Mouse (Mus musculus) heart, embryonic 11.5 days (tissue): ENCODE measurements around the gene Lrch3. TPM values are rescaled to one million over a fixed set of nuclear protein-coding genes. Genes with fewer than 3 reads are reported as not detected.

Experiments
- ATAC-seq: fragments of 200-750 bp; cut with Nextera tagmentation; replicated peaks from 2 replicates; pipeline ENCODE4 v1.8.0; 2017; ENCODE audit warnings: moderate library complexity; ENCODE audit not compliant: insufficient number of reproducible peaks, low FRiP score, low TSS enrichment
- H3K27ac ChIP-seq: fragments of 300-500 bp; sonication (generic); 2 replicates; pipeline ENCODE4 v1.5.1; 2014; ENCODE audit warnings: mild to moderate bottlenecking, low read depth, low read length
- H3K27me3 ChIP-seq: fragments of 300-500 bp; sonication (generic); 2 replicates; pipeline ENCODE4 v1.6.1; 2014; ENCODE audit warnings: mild to moderate bottlenecking, low read length, mixed read lengths; ENCODE audit not compliant: control insufficient read depth, insufficient read depth
- H3K36me3 ChIP-seq: fragments of 300-500 bp; sonication (generic); 2 replicates; pipeline ENCODE4 v1.6.1; 2014; ENCODE audit warnings: mild to moderate bottlenecking, low read length, moderate library complexity, mixed read lengths; ENCODE audit not compliant: control insufficient read depth, insufficient read depth
- H3K4me1 ChIP-seq: fragments of 300-500 bp; sonication (generic); 2 replicates; pipeline ENCODE4 v1.6.1; 2014; ENCODE audit warnings: low read length; ENCODE audit not compliant: control insufficient read depth, insufficient read depth
- H3K4me2 ChIP-seq: fragments of 300-500 bp; sonication (generic); 2 replicates; pipeline ENCODE4 v1.6.1; 2014; ENCODE audit warnings: mild to moderate bottlenecking, moderate library complexity
- H3K4me3 ChIP-seq: fragments of 300-500 bp; sonication (generic); 2 replicates; pipeline ENCODE4 v1.5.1; 2014; ENCODE audit warnings: low read depth, low read length
- H3K9ac ChIP-seq: fragments of 300-500 bp; sonication (generic); 2 replicates; pipeline ENCODE4 v1.6.1; 2014; ENCODE audit warnings: mild to moderate bottlenecking, low read depth, low read length, moderate library complexity
- H3K9me3 ChIP-seq: fragments of 300-500 bp; sonication (generic); replicated peaks from 2 replicates; pipeline ENCODE4 v1.6.1; 2016; ENCODE audit warnings: low read length; ENCODE audit not compliant: control insufficient read depth
- WGBS: fragments of 180-500 bp; shearing (Covaris S2); extraction: QIAGEN DNeasy Blood & Tissue Kit; methylation state at CpG from one replicate; pipeline ENCODE4 v1.1.7; 2014; ENCODE audit not compliant: insufficient replicate concordance; 5-methylcytosine and 5-hydroxymethylcytosine counted together
- polyA plus RNA-seq: library from polyadenylated mRNA; unstranded; fragments of >200 nt; fragmentation: Nextera tagmentation; extraction: Ambion mirVana; gene quantifications from 2 replicates; pipeline ENCODE4 v1.2.1, GENCODE M21; 2014

Gene Lrch3
- polyA plus RNA-seq, 1 experiment from 2014 or later = 25.3 TPM

DNA sequence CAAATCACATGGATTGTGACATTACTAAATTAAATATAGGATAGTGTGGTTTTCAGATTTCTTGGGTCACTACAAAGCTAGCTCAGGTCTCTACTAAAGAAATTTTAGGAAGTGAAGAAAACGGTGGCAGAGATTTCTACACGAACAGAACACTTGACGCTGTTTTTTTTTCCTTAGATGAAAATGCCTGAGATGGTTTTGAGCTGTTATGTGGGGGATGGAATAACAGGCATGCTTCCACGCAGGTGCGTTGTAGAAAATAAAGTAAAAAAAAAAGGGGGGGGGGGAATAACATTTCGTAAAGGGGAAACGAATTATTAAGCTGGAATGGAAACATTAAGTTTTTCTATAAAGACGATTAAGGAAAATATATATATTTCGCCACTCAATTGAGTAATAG is 37.1 kb upstream of the Lrch3 start:
- peak overlapping the region; percentile 94 for H3K9ac ChIP-seq
- H3K4me2 ChIP-seq = peak overlapping the region; percentile 74
- WGBS = 23% methylated on average over 9 of the region's 9 CpGs
- ATAC-seq = no peak
- no peaks in the 10 kb centered on the region for H3K27me3 ChIP-seq
- H3K27ac ChIP-seq = no peak overlapping the region
- H3K36me3 ChIP-seq = no peaks in the 10 kb centered on the region
- H3K9me3 ChIP-seq = no peaks in the 10 kb centered on the region
- H3K4me3 ChIP-seq = peak overlapping the region; percentile 96
- H3K4me1 ChIP-seq = peaks cover 15% of the 10 kb centered on the region

DNA sequence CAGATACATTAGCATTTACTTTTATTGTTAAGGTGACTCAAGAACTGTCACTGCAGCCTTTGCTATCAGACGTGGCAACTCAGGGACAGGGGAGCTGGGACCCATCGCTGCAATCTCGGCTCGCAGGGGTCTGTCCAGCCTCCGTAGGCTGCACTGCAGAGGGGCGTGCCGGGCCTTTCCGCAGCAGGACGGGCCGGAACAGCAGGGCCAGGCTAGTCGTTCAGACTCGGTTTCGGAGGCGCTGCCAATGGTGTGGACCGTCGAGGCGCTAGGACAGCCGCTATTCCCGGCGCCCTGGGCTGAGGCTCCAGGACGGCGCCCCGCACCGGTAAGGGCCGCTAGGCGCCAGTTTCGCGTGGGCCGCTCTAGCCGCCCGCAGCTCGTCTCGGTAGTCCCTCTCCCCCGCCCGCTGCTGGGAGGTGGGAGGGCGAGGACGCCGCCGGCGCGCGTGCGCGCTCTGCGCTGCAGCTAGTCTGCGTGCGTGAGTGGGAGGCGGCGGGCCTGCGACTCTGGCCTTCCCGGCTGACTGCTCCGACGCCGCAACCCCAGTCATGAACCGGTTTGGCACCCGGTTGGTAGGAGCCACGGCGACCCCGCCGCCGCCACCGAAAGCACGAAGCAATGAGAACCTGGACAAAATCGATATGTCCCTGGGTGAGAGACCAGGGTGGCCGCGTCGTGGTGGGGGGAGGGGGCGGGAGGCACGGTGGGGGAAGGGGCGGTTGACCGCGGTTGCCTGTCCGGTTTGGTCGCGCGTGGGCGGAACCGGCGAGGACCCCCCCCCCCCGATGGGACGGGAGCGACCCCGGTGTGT is 36.4 kb upstream of the Lrch3 start, which contains the start of the genes Fyttd1 and Rubcn:
Gene Fyttd1 (plus strand): TSS at position 158 of the 814 bp plus-strand sequence.
Gene Rubcn (minus strand): TSS at position 424 of the 814 bp plus-strand sequence.
- Histone ChIP-seq H3K9me3 (no peaks in the 10 kb centered on the region), H3K9ac (peak within 1 kb of the TSS; percentile 94), H3K27me3 (no peaks in the 10 kb centered on the region), H3K27ac (peak within 1 kb of the TSS; percentile 84), H3K4me2 (peak within 1 kb of the TSS; percentile 74), H3K4me1 (peaks cover 19% of the 10 kb centered on the region), H3K36me3 (no peaks in the 10 kb centered on the region), H3K4me3 (peak within 1 kb of the TSS; percentile 96)
- under 1% methylated on average over 75 of the region's 83 CpGs for WGBS
- peak; percentile 96 for ATAC-seq

DNA sequence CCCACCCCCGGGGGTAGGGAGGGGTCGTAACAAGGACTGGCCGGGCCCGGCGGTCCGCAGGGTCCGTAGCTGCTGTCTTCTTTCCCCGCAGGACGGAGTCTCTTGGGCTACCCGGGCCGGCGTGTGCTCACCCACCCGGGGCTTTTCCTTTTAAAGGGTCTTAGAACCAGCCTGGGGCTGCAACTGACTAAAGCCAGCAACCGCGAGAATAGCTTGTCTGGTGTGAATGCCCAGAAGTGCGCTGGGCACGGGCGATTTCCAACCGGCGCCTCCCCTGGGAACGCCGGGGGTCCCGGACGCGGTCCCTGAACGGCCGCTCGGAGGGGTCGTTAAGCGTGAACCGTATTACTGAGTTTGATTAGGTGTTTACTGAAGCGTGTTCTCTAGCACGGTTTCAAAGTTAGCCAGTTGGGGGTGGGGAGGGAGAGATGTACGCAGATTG is 35.7 kb upstream of the Lrch3 start:
- under 1% methylated on average over 34 of the region's 34 CpGs for WGBS
- peak overlapping the region; percentile 94 for H3K9ac ChIP-seq
- no peaks in the 10 kb centered on the region for H3K36me3 ChIP-seq
- no peaks in the 10 kb centered on the region for H3K9me3 ChIP-seq
- H3K27ac ChIP-seq = peak overlapping the region; percentile 75
- peak; percentile 33 for ATAC-seq
- H3K4me2 ChIP-seq = peak overlapping the region; percentile 74
- H3K27me3 ChIP-seq = no peaks in the 10 kb centered on the region
- H3K4me3 ChIP-seq = peak overlapping the region; percentile 96
- peaks cover 19% of the 10 kb centered on the region for H3K4me1 ChIP-seq

DNA sequence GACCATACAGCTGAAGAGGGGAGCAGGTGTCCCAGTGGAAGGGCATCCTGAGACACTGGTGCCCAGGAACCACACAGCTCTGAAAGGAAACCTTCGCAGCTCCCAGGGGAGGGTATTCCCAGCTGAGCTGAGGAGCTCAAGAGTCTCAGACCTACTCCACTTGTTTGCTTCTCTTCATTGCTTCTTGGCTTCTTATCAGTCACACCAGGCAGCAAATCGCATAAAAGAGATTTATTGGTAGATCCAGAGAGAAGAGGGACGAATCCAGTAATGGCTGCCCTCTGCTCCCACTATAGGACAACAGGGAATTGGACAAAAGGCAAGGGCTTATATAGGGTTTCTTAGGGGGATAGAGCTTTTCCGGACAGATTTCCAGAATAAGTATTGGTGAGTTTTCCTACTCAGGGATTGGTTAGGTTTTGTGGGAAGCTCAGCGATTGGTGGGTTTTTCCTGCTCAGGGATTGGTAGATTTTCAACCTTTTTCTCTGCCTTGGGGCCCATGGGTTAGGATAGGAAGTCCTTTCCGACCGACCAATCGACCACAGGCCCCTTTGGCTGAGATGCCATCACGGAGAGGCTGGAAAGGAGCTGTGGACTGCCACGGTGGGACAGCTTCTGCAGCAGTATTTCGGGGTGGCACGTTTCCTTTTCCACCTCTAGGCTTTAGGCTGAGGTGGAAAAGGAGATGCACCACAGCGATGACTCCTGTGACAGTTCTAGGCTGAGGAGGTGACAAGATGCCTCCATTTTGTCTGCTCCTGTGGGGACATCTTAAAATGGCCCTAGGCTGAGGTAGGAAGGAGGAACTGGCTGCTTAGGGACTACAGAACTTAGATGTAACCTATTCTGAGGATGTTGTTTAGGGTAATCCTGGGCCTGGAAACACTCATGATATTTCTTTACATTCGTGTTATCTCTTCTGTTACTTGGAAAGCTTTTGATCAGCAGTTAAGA is 34.7 kb upstream of the Lrch3 start:
- Histone ChIP-seq H3K27me3 (no peaks in the 10 kb centered on the region), H3K27ac (no peak overlapping the region), H3K36me3 (no peaks in the 10 kb centered on the region), H3K9ac (0 out of 2 replicates have a peak overlapping the region, but pooled peaks have one; percentile 2), H3K4me1 (peaks cover 19% of the 10 kb centered on the region), H3K4me2 (peak overlapping the region; percentile 74), H3K4me3 (peak overlapping the region; percentile 96), H3K9me3 (no peaks in the 10 kb centered on the region)
- WGBS = 81% methylated on average over 14 of the region's 14 CpGs
- no peak for ATAC-seq

DNA sequence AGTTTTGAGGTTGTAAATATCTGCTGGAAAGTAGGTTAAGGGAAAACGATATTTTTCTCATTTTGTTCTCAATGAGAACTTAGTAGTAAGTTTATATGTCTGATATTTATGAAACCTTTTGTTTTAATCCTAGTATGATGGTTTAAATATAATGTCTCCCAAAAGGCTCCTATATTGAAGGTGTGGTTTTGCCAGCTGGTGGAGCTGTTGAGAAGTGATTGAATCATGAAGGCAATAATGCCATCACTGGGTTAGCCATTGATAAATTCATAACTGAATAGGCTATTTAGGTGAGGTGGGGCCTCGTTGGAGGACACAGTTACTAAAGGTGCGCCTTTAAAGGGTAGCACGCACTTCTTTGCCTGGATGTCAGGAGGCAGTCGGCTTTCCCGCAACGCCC is 32.4 kb upstream of the Lrch3 start:
- 79% methylated on average over 7 of the region's 7 CpGs for WGBS
- H3K9me3 ChIP-seq = no peaks in the 10 kb centered on the region
- H3K4me2 ChIP-seq = no peak overlapping the region
- no peaks in the 10 kb centered on the region for H3K27me3 ChIP-seq
- H3K4me3 ChIP-seq = no peak overlapping the region
- no peak overlapping the region for H3K9ac ChIP-seq
- no peak overlapping the region for H3K27ac ChIP-seq
- ATAC-seq = no peak
- peaks cover 19% of the 10 kb centered on the region for H3K4me1 ChIP-seq
- H3K36me3 ChIP-seq = no peaks in the 10 kb centered on the region

DNA sequence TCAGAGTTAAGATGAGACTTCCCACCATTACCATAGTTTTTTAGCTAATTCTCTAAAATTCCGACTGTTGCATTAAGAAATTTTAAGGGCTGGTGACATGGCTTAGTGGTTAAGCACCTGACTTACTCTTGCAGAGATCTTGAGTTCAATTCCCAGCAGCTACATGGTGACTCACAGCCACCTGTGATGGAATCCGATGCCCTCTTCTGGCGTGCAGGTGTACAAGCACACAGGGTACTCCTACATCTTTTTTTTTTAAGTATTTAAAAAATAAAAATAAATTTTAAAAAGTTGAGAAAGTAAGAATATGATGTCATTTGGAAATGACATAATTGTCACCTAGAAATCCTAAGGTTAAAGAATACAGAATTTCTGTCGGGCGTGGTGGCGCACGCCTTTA is 25.9 kb upstream of the Lrch3 start:
- Histone ChIP-seq H3K4me1 (no peaks in the 10 kb centered on the region), H3K9me3 (no peaks in the 10 kb centered on the region), H3K36me3 (peaks cover 15% of the 10 kb centered on the region; the same call in 1 of the 2 replicates), H3K27ac (no peak overlapping the region), H3K9ac (no peak overlapping the region), H3K27me3 (no peaks in the 10 kb centered on the region), H3K4me3 (no peak overlapping the region), H3K4me2 (no peak overlapping the region)
- no peak for ATAC-seq
- WGBS = 87% methylated on average over 7 of the region's 7 CpGs

DNA sequence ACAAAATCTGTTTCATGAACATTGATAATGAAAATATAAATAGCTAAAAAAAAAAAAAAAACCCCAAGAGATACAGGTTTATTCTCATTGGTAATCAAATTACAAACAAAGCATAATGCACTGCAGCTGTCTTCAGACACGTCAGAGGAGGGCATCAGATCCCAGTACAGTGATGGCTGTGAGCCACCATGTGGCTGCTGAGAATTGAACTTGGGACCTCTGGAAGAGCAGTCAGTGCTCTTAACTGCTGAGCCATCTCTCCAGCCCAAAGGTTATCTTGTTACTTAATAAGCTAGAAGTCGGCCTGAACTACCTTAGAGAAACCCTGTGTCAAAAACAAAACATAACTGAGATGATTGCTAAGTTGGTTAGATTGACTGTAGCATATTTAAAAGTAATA is 24.0 kb upstream of the Lrch3 start:
- Histone ChIP-seq H3K36me3 (peaks cover 17% of the 10 kb centered on the region), H3K4me3 (no peak overlapping the region), H3K4me2 (no peak overlapping the region), H3K27ac (no peak overlapping the region), H3K27me3 (no peaks in the 10 kb centered on the region), H3K9me3 (no peaks in the 10 kb centered on the region), H3K4me1 (no peaks in the 10 kb centered on the region), H3K9ac (no peak overlapping the region)
- ATAC-seq = no peak
- WGBS = 60% methylated on average over 2 of the region's 2 CpGs

DNA sequence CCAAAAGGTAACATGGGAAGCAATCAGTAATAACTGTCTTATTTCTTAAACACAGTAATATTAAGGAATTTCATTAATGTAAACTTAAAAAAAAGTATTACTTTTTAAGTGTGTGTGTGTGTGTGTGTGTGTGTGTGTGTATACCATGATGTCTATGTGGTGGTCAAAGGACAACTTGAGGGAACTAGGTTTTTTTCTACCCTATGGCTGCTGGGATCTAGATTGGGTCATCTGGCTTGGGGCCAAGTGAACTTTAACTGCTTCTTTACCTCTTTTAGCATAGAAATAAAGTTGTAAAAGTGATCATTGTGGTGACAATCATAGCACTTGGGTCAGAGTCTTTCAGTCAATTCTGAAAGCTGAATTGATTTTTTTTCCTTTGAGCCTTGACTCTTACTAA is 17.8 kb upstream of the Lrch3 start:
- no peak overlapping the region for H3K27ac ChIP-seq
- peaks cover 18% of the 10 kb centered on the region for H3K36me3 ChIP-seq
- no peak for ATAC-seq
- no peaks in the 10 kb centered on the region for H3K4me1 ChIP-seq
- no peaks in the 10 kb centered on the region for H3K9me3 ChIP-seq
- no peaks in the 10 kb centered on the region for H3K27me3 ChIP-seq
- H3K4me3 ChIP-seq = no peak overlapping the region
- no peak overlapping the region for H3K4me2 ChIP-seq
- no peak overlapping the region for H3K9ac ChIP-seq
